ENCODE assay signal across 11 mouse cellular contexts in the genomic region with DNA sequence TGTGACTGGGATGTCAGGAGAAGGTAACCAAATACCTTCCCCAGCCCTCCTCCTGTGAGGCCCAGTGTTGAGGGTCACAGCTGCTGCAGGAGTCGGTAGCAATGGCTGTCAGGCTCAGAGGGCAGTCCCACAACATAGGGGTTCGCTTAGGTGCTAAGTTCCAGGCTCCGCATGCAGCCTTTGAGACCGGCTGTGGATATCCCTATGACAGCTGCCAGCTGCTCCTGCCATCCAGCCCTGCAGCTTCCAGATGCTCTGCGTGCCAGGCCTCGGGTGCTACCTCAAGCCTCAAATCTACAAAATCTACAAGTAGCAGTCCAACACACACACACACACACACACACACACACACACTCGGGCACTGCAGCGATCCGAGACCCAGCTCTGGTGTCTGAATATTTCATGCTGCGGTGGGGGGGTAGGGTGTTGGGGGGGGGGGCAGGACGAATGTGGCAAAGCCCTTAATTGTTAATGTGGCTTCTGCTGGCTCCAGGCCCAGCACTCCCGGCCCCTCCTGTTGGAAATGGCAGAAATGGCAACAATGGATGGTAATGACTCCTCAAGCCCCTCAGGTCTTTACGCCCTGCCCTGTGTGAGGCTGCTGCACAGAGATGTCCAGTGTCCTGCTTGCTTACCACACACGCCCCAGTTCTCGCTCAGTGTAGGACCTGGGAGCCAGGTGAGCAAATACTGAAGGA. TPM values are rescaled to one million over a fixed set of nuclear protein-coding genes. Genes with fewer than 3 reads are reported as not detected.
DNase-seq lines count a peak whose midpoint lies in the region; ATAC-seq lines count a peak whose summit lies in the region.
"Had no signal": no experiment of that assay in that cellular context is flagged by ENCODE, and none has a peak within 500 bp of the region (broad histone marks: within the 10 kb centered on the region; RNA-seq: fewer than 3 reads in every experiment).

No protein-coding gene starts in this region.

- H3K4me2 ChIP-seq in neural tube, embryonic 11.5 days (ENCODE audit: low read depth), result no peak overlapping the region; the same call in 1 of the 2 replicates
- no peak overlapping the region for H3K4me2 ChIP-seq in forebrain, embryonic 11.5 days (ENCODE audit: low read depth, low read length, severe bottlenecking)
- H3K4me2 ChIP-seq in neural tube, embryonic 15.5 days, result peak overlapping the region; percentile 86

- H3K27ac ChIP-seq in neural tube, embryonic 11.5 days (ENCODE audit: low read depth, low read length), result peak overlapping the region; percentile 69
- H3K27ac ChIP-seq in forebrain, embryonic 11.5 days (ENCODE audit: low read depth, low read length), result no peak overlapping the region
- no peak overlapping the region for H3K27ac ChIP-seq in limb, embryonic 10.5 days
- H3K27ac ChIP-seq in neural tube, embryonic 15.5 days (replicated peaks), result peak overlapping the region; percentile 98

- WGBS in neural tube, embryonic 11.5 days, result 42% methylated on average over 15 of the region's 15 CpGs
- WGBS in forebrain, embryonic 11.5 days, result 51% methylated on average over 15 of the region's 15 CpGs
- 46% methylated on average over 15 of the region's 15 CpGs for WGBS in limb, embryonic 10.5 days
- 23% methylated on average over 15 of the region's 15 CpGs for WGBS in neural tube, embryonic 15.5 days

- H3K4me1 ChIP-seq in neural tube, embryonic 11.5 days (ENCODE audit: control insufficient read depth, insufficient read depth, low read length), result peaks cover 31% of the 10 kb centered on the region
- peaks cover 23% of the 10 kb centered on the region for H3K4me1 ChIP-seq in forebrain, embryonic 11.5 days (replicated peaks; ENCODE audit: control insufficient read depth, insufficient read depth, low read length)
- H3K4me1 ChIP-seq in limb, embryonic 10.5 days, result peaks cover 61% of the 10 kb centered on the region
- peaks cover 40% of the 10 kb centered on the region for H3K4me1 ChIP-seq in neural tube, embryonic 15.5 days

- DNase-seq in neural tube, embryonic 11.5 days (ENCODE audit: low spot score), result no peak
- no peak for DNase-seq in neural tube, embryonic 10.5 days (ENCODE audit: extremely low spot score, low spot score)
- peak; percentile 54 for DNase-seq in forebrain, embryonic 11.5 days (ENCODE audit: low spot score)
- no peak for DNase-seq in limb, embryonic 10.5 days (ENCODE audit: low spot score)
- DNase-seq in right cerebral cortex, adult 2 months (ENCODE audit: low spot score in 2 of 2), result no peak
- DNase-seq in natural killer cell, adult 2 months (ENCODE audit: low spot score in 2 of 2), result no peak
- no peak for DNase-seq in layer of hippocampus, postnatal 36 days
- DNase-seq: adrenal gland, postnatal 36 days; spleen, adult 18-20 months had no signal

- H3K27me3 ChIP-seq in neural tube, embryonic 11.5 days (ENCODE audit: control insufficient read depth, insufficient read depth, low read length), result no peaks in the 10 kb centered on the region
- H3K27me3 ChIP-seq in forebrain, embryonic 11.5 days (ENCODE audit: control insufficient read depth, insufficient read depth, low read length), result no peaks in the 10 kb centered on the region
- H3K27me3 ChIP-seq in limb, embryonic 10.5 days (ENCODE audit: low read depth, poor library complexity, severe bottlenecking), result peaks cover 50% of the 10 kb centered on the region
- no peaks in the 10 kb centered on the region for H3K27me3 ChIP-seq in neural tube, embryonic 15.5 days (replicated peaks)

- H3K4me3 ChIP-seq in neural tube, embryonic 11.5 days (ENCODE audit: low read depth, low read length), result no peak overlapping the region
- no peak overlapping the region for H3K4me3 ChIP-seq in forebrain, embryonic 11.5 days (ENCODE audit: low read depth, low read length)
- H3K4me3 ChIP-seq in limb, embryonic 10.5 days, result peak overlapping the region; percentile 68; the same call in 1 of the 2 replicates
- H3K4me3 ChIP-seq in neural tube, embryonic 15.5 days (replicated peaks), result 0 out of 2 replicates have a peak overlapping the region, but pooled peaks have one; percentile 86

- no peaks in the 10 kb centered on the region for H3K9me3 ChIP-seq in neural tube, embryonic 11.5 days (ENCODE audit: control insufficient read depth, low read length)
- H3K9me3 ChIP-seq in forebrain, embryonic 11.5 days (ENCODE audit: control insufficient read depth, low read length), result no peaks in the 10 kb centered on the region
- H3K9me3 ChIP-seq in limb, embryonic 10.5 days (replicated peaks), result no peaks in the 10 kb centered on the region
- H3K9me3 ChIP-seq in neural tube, embryonic 15.5 days (replicated peaks), result no peaks in the 10 kb centered on the region

- H3K36me3 ChIP-seq in neural tube, embryonic 11.5 days (ENCODE audit: control insufficient read depth, insufficient read depth, low read length), result no peaks in the 10 kb centered on the region
- no peaks in the 10 kb centered on the region for H3K36me3 ChIP-seq in forebrain, embryonic 11.5 days (ENCODE audit: control insufficient read depth, insufficient read depth, low read length)
- no peaks in the 10 kb centered on the region for H3K36me3 ChIP-seq in limb, embryonic 10.5 days
- no peaks in the 10 kb centered on the region for H3K36me3 ChIP-seq in neural tube, embryonic 15.5 days

- no peak for ATAC-seq in neural tube, embryonic 11.5 days (ENCODE audit: insufficient read depth, low FRiP score, low TSS enrichment)
- no peak for ATAC-seq in forebrain, embryonic 11.5 days (replicated peaks; ENCODE audit: low FRiP score)
- no peak for ATAC-seq in neural tube, embryonic 15.5 days (ENCODE audit: low FRiP score)

- no peak overlapping the region; the same call in 1 of the 2 replicates for H3K9ac ChIP-seq in neural tube, embryonic 11.5 days (ENCODE audit: low read length)
- no peak overlapping the region for H3K9ac ChIP-seq in forebrain, embryonic 11.5 days (ENCODE audit: low read length)
- H3K9ac ChIP-seq in neural tube, embryonic 15.5 days (replicated peaks), result peak overlapping the region; percentile 77; the same call in 1 of the 2 replicates

RNA-seq across cellular contexts. Expression of gene Ccdc85c, which starts 3.1 kb away (rescaled TPM):
- polyA plus RNA-seq in neural tube, embryonic 11.5 days (2014; fragmentation: Nextera tagmentation; extraction: Ambion mirVana), result 18.9 and 20.3 TPM in 2 replicates
- polyA plus RNA-seq in forebrain, embryonic 11.5 days (2014; fragmentation: Nextera tagmentation; extraction: Ambion mirVana), result 18.0 and 18.8 TPM in 2 replicates
- 5.4 and 6.2 TPM in 2 replicates for polyA plus RNA-seq in limb, embryonic 10.5 days (2016; fragmentation: Nextera tagmentation; extraction: Ambion mirVana)
- polyA plus RNA-seq in neural tube, embryonic 15.5 days (2015; fragmentation: Nextera tagmentation; extraction: Ambion mirVana), result 10.5 and 11.9 TPM in 2 replicates
- total RNA-seq in layer of hippocampus, postnatal 36 days (2021), result 10 to 100 TPM; 68.1 to 70.0 TPM

RNA-seq across cellular contexts. Expression of gene Hhipl1, which starts 27.7 kb away (rescaled TPM):
- 1.0 TPM in 2 replicates for polyA plus RNA-seq in neural tube, embryonic 11.5 days (2014; fragmentation: Nextera tagmentation; extraction: Ambion mirVana)
- polyA plus RNA-seq in forebrain, embryonic 11.5 days (2014; fragmentation: Nextera tagmentation; extraction: Ambion mirVana), result 2.5 and 3.0 TPM in 2 replicates
- polyA plus RNA-seq in limb, embryonic 10.5 days (2016; fragmentation: Nextera tagmentation; extraction: Ambion mirVana), result 0.06 and 0.21 TPM in 2 replicates
- polyA plus RNA-seq in neural tube, embryonic 15.5 days (2015; fragmentation: Nextera tagmentation; extraction: Ambion mirVana), result 2.7 and 3.2 TPM in 2 replicates
- total RNA-seq in layer of hippocampus, postnatal 36 days (2021), result 1 to 10 TPM; 4.5 to 5.7 TPM
- polyA plus RNA-seq: liver, embryonic 11.5 days had no signal

RNA-seq across cellular contexts. Expression of gene Cyp46a1, which starts 55.8 kb away (rescaled TPM):
- 8.5 and 10.6 TPM in 2 replicates for polyA plus RNA-seq in neural tube, embryonic 11.5 days (2014; fragmentation: Nextera tagmentation; extraction: Ambion mirVana)
- 16.3 and 18.4 TPM in 2 replicates for polyA plus RNA-seq in forebrain, embryonic 11.5 days (2014; fragmentation: Nextera tagmentation; extraction: Ambion mirVana)
- polyA plus RNA-seq in limb, embryonic 10.5 days (2016; fragmentation: Nextera tagmentation; extraction: Ambion mirVana), result 1.9 and 2.0 TPM in 2 replicates
- polyA plus RNA-seq in neural tube, embryonic 15.5 days (2015; fragmentation: Nextera tagmentation; extraction: Ambion mirVana), result 29.5 and 33.2 TPM in 2 replicates
- total RNA-seq in layer of hippocampus, postnatal 36 days (2021), result 100 to 1,000 TPM; 168 to 174 TPM

Comparison
In these comparisons a context has a peak if more than half of its experiments do, and no peak if none do; other contexts are left out.
1. H3K4me3 ChIP-seq: peak in limb, embryonic 10.5 days (single experiment) and neural tube, embryonic 15.5 days (single experiment); none in neural tube, embryonic 11.5 days (single experiment) and forebrain, embryonic 11.5 days (single experiment).
2. H3K27ac ChIP-seq: peak in neural tube, embryonic 11.5 days (single experiment) and neural tube, embryonic 15.5 days (single experiment); none in forebrain, embryonic 11.5 days (single experiment) and limb, embryonic 10.5 days (single experiment).